Mouse (Mus musculus) kidney, postnatal 0 days (tissue): ENCODE measurements around the gene Parp8. TPM values are rescaled to one million over a fixed set of nuclear protein-coding genes. Genes with fewer than 3 reads are reported as not detected.
A peak's percentile ranks its signal among the peaks of the same experiment; 100 is the strongest.

ENCODE experiments used
- ATAC-seq: fragments of 200-750 bp; cut with Nextera tagmentation; replicated peaks from 2 replicates; pipeline ENCODE4 v1.8.0; 2017; ENCODE audit warnings: low read depth, moderate number of reproducible peaks, moderate TSS enrichment, moderate library complexity; ENCODE audit not compliant: low FRiP score
- DNase-seq: peaks from one replicate; pipeline ENCODE4 v3.0.0-alpha.2; 2016; ENCODE audit warnings: low spot score
- H3K27ac ChIP-seq: fragments of 300-500 bp; sonication (generic); 2 replicates; pipeline ENCODE4 v1.5.1; 2014; ENCODE audit warnings: mild to moderate bottlenecking
- H3K27me3 ChIP-seq: fragments of 300-500 bp; sonication (generic); 2 replicates; pipeline ENCODE4 v1.6.1; 2014; ENCODE audit warnings: low read length, mixed read lengths; ENCODE audit not compliant: insufficient read depth
- H3K36me3 ChIP-seq: fragments of 300-500 bp; sonication (generic); 2 replicates; pipeline ENCODE4 v1.6.1; 2014; ENCODE audit warnings: low read length, mixed read lengths; ENCODE audit not compliant: insufficient read depth
- H3K4me1 ChIP-seq: fragments of 300-500 bp; sonication (generic); replicated peaks from 2 replicates; pipeline ENCODE4 v1.6.1; 2014; ENCODE audit warnings: antibody characterized with exemption, low read length, mixed read lengths; ENCODE audit not compliant: insufficient read depth
- H3K4me2 ChIP-seq: fragments of 300-500 bp; sonication (generic); 2 replicates; pipeline ENCODE4 v1.6.1; 2014; ENCODE audit warnings: mild to moderate bottlenecking, low read length, moderate library complexity, mixed read lengths
- H3K4me3 ChIP-seq: fragments of 300-500 bp; sonication (generic); replicated peaks from 2 replicates; pipeline ENCODE4 v1.5.1; 2014; ENCODE audit warnings: low read depth, low read length
- H3K9ac ChIP-seq: fragments of 300-500 bp; sonication (generic); 2 replicates; pipeline ENCODE4 v1.6.1; 2014; ENCODE audit warnings: low read depth, low read length
- H3K9me3 ChIP-seq: fragments of 300-500 bp; sonication (generic); replicated peaks from 2 replicates; pipeline ENCODE4 v1.6.1; 2016; ENCODE audit warnings: low read length, inconsistent platforms, mixed read lengths
- CTCF ChIP-seq: IDR thresholded peaks from 2 replicates; pipeline ENCODE4 v1.5.1; 2016; ENCODE audit warnings: antibody characterized with exemption, low read depth, mild to moderate bottlenecking, moderate library complexity
- WGBS: fragments of 180-500 bp; shearing (Covaris S2); extraction: QIAGEN DNeasy Blood & Tissue Kit; methylation state at CpG from one replicate; pipeline ENCODE4 v1.1.7; 2014; 5-methylcytosine and 5-hydroxymethylcytosine counted together
- polyA plus RNA-seq: library from polyadenylated mRNA; unstranded; fragments of >200 nt; fragmentation: Nextera tagmentation; extraction: Ambion mirVana; gene quantifications from 2 replicates; pipeline ENCODE4 v1.2.1, GENCODE M21; 2015

Parp8 gene
- polyA plus RNA-seq, 1 experiment from 2014 or later, result 11.7 TPM

DNA sequence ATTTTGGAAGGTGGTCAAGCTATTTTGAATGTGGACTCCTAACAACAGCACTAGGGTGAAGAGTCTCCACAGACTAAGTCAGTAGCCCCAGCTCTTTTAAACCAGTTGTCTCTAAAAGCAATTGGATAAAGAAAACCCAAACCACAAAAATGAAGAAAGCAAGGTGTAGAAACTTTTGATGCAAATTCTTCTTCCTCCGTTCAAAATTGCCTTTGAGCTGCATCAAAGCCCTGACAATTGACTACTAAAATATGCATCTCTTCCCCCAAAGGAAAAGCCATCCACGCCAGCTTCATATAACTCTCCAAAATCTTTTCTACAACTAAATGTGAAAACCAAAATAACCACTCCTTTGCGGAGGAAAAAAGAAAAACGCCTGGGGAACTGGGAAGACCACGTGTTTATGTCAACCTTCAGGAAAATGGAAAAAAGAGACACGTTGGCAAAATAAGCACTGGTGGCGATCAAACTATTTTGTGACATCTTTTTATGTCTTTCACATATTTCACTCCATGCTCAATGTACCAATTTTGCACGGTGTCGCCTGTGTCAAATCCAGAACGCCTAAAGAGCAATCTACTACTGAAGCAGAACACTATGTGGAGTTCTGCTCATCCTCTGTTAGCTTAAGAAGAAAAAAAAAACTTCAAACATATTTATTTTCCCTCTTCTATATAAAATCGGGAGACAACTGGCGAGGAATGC is 1.8 kb downstream of the Parp8 start:
- peak overlapping the region; percentile 90 for H3K9ac ChIP-seq
- H3K9me3 ChIP-seq, result no peaks in the 10 kb centered on the region
- 9% methylated on average over 12 of the region's 12 CpGs for WGBS
- H3K27ac ChIP-seq, result peak overlapping the region; percentile 86
- peak overlapping the region; percentile 98 for H3K4me2 ChIP-seq
- ATAC-seq (no peak), DNase-seq (no peak)
- H3K4me1 ChIP-seq, result no peaks in the 10 kb centered on the region
- TF ChIP-seq CTCF, result no peak
- no peaks in the 10 kb centered on the region for H3K27me3 ChIP-seq
- H3K36me3 ChIP-seq, result no peaks in the 10 kb centered on the region
- H3K4me3 ChIP-seq, result peak overlapping the region; percentile 87

DNA sequence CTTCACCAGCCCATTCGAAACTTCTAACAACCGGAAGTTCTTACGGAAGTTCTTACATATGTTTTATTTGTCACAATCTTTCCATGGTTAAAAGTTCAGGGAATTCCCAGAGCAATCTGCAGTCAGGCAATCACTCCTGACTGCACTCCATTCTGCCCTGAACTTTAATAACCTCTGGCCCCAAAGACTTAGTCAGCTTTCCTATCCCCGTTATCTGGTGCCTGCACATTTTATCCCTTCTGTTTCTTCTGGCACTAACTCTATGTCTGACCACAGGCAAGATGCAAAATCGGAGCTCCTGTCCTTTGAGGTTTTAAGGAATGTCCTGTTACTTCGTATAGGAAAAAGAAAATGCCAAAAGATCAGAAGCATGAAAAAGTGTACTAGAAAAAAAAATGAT is 4.7 kb downstream of the Parp8 start:
- TF ChIP-seq CTCF, result no peak
- Histone ChIP-seq H3K27ac (no peak overlapping the region), H3K9ac (no peak overlapping the region), H3K4me1 (no peaks in the 10 kb centered on the region), H3K4me2 (no peak overlapping the region), H3K36me3 (no peaks in the 10 kb centered on the region), H3K27me3 (no peaks in the 10 kb centered on the region), H3K4me3 (no peak overlapping the region), H3K9me3 (no peaks in the 10 kb centered on the region)
- DNase-seq (no peak), ATAC-seq (no peak)
- 55% methylated on average over 6 of the region's 6 CpGs for WGBS

DNA sequence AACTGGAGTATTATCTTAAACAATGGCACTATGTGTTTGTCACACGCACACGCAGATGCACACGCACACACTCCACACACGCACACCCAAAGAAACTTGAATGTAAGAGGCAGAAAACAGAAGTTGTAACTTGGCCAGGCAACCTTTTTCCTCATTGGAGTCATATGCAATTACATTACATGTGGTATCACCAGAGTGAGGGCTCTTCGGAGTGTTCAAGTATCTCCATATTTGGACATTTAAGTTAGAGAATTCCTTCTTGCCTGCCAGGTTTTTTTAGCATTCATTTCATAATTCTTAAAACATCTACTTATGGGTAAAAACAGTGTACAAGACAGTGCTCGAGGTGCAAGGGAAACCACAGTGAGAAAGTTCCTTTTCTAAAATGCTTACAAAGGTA is 6.7 kb downstream of the Parp8 start:
- DNase-seq, result no peak
- WGBS, result 90% methylated on average over 6 of the region's 6 CpGs

DNA sequence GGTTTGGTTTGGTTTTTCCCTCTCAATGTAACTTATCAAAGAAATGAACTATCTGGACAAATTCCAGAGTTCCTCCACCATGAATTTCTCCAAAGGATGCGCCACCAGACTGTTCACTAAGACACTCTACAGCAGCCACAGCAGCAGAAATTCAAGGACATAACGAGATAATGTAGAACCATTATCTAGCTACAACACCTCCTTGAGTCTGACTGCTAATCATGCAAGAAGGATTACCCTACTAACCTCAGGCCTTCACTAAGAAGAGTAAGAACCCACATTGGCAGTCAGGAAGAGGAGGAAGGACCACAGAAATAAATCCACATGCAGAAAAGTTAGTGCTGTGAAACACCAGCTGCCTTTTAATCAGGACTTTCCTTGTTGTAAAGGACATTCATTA is 11.8 kb downstream of the Parp8 start:
- no peaks in the 10 kb centered on the region for H3K27me3 ChIP-seq
- no peak overlapping the region for H3K4me2 ChIP-seq
- H3K27ac ChIP-seq, result no peak overlapping the region
- no peak for TF ChIP-seq CTCF
- H3K9me3 ChIP-seq, result no peaks in the 10 kb centered on the region
- WGBS, result 94% methylated on average over 2 of the region's 2 CpGs
- no peak overlapping the region for H3K4me3 ChIP-seq
- H3K4me1 ChIP-seq, result no peaks in the 10 kb centered on the region
- H3K9ac ChIP-seq, result no peak overlapping the region
- no peak for ATAC-seq
- H3K36me3 ChIP-seq, result no peaks in the 10 kb centered on the region
- DNase-seq, result no peak

More for the DNA sequence above, 6.7 kb downstream of the Parp8 start:
- Histone ChIP-seq H3K4me3 (no peak overlapping the region), H3K4me2 (no peak overlapping the region), H3K27me3 (no peaks in the 10 kb centered on the region), H3K4me1 (no peaks in the 10 kb centered on the region), H3K27ac (no peak overlapping the region), H3K9ac (no peak overlapping the region), H3K9me3 (no peaks in the 10 kb centered on the region), H3K36me3 (no peaks in the 10 kb centered on the region)
- no peak for TF ChIP-seq CTCF
- no peak for ATAC-seq

DNA sequence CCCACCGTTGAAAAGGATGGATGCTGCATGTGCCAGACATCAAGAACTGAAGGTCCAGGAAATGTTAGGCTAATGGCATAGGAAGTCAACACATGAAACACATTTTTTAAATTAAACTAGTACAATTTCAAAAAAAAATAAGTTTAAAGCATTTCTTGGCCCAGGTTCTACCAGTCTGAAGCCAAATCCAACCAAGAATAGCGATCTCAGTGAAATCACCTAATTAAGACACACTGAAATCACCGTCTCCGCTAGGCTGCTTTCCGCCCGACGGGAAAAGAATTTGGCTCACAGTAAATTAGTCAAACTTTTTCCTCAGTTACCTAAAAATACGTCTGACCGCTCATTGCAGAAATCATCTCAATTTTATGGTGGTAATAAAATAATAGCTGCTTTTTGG is 13.3 kb downstream of the Parp8 start:
- Histone ChIP-seq H3K36me3 (no peaks in the 10 kb centered on the region), H3K9ac (no peak overlapping the region), H3K4me1 (no peaks in the 10 kb centered on the region), H3K27ac (no peak overlapping the region), H3K9me3 (no peaks in the 10 kb centered on the region), H3K27me3 (no peaks in the 10 kb centered on the region), H3K4me2 (no peak overlapping the region), H3K4me3 (no peak overlapping the region)
- DNase-seq, result no peak
- no peak for TF ChIP-seq CTCF
- ATAC-seq, result no peak
- WGBS, result 94% methylated on average over 9 of the region's 9 CpGs

- no peaks in the 10 kb centered on the region for H3K27me3 ChIP-seq
- ATAC-seq, result no peak
- WGBS, result 52% methylated on average over 8 of the region's 8 CpGs
- H3K9me3 ChIP-seq, result no peaks in the 10 kb centered on the region
- H3K4me2 ChIP-seq, result no peak overlapping the region
- H3K4me3 ChIP-seq, result no peak overlapping the region
- no peaks in the 10 kb centered on the region for H3K4me1 ChIP-seq
- DNase-seq, result no peak
- H3K36me3 ChIP-seq, result no peaks in the 10 kb centered on the region
- H3K27ac ChIP-seq, result no peak overlapping the region
- H3K9ac ChIP-seq, result no peak overlapping the region
- no peak for TF ChIP-seq CTCF
Observed at GRCm38 (mm10) chr13:117010143-117010542, 15.2 kb downstream of the Parp8 start.
